Mouse (Mus musculus) neutrophil, adult 59 days (primary cell): Measurements from ENCODE around the gene Olfr1366. TPM values are rescaled to one million over a fixed set of nuclear protein-coding genes. Genes with fewer than 3 reads are reported as not detected.

ENCODE experiments used
- total RNA-seq, 2 experiments: library from RNA; stranded (reverse); gene quantifications; 1 replicate in 1 of 2; 2 replicates in 1 of 2; pipeline ENCODE4 v1.2.4; 2023

Gene Olfr1366
- not detected for total RNA-seq

GRCm38 (mm10) chr13:21542708-21543107 is at the start of gene Olfr1366:
Gene Olfr1366 (minus strand): TSS chr13:21542808.

GRCm38 (mm10) chr13:21581659-21582058 is 39.1 kb upstream of the Olfr1366 start, which contains the start of gene Olfr1364:
Gene Olfr1364 (minus strand): TSS chr13:21581759.

GRCm38 (mm10) chr13:21559793-21560192 is 17.2 kb upstream of the Olfr1366 start, which contains the start of gene Olfr1535:
Gene Olfr1535 (minus strand): TSS chr13:21559893.

GRCm38 (mm10) chr13:21530781-21531201 is 11.8 kb downstream of the Olfr1366 start, which contains the start of gene Zkscan8:
Gene Zkscan8 (minus strand): TSS chr13:21531120.

GRCm38 (mm10) chr13:21501182-21501581 is 41.4 kb downstream of the Olfr1366 start, which contains the start of gene Gm11273:
Gene Gm11273 (minus strand): TSS chr13:21501418.

GRCm38 (mm10) chr13:21495080-21495479 is 47.5 kb downstream of the Olfr1366 start, which contains the start of gene AK157302:
Gene AK157302 (plus strand): TSS chr13:21495223.

Other genes with a start within 250 kb of the Olfr1366 start
- gene Gpx6, start 230.7 kb downstream of the Olfr1366 start, total RNA-seq, result not detected
- gene Olfr1367, start 195.9 kb downstream of the Olfr1366 start, total RNA-seq, result not detected
- gene Zscan12, start 180.0 kb downstream of the Olfr1366 start, total RNA-seq, result 1 to 10 TPM; 1.7 to 2.1 TPM
- gene Zkscan3, start 140.1 kb downstream of the Olfr1366 start, total RNA-seq, result 10 to 100 TPM; 22.3 to 26.6 TPM
- gene Pgbd1, start 101.8 kb downstream of the Olfr1366 start, total RNA-seq, result not detected
- 10 to 100 TPM in 1 of 2 experiments, 1 to 10 TPM in 1; 7.5 to 11.7 TPM for gene Zscan26, start 89.1 kb downstream of the Olfr1366 start, total RNA-seq
- under 1 TPM; 0.24 to 0.26 TPM for gene Nkapl, start 74.3 kb downstream of the Olfr1366 start, total RNA-seq
- gene Zkscan4, start 63.9 kb downstream of the Olfr1366 start, total RNA-seq, result under 1 TPM; 0.20 TPM
- not detected for gene Gm10065, start 63.4 kb downstream of the Olfr1366 start, total RNA-seq
- gene AK157302, start 47.6 kb downstream of the Olfr1366 start, total RNA-seq, result 1 to 10 TPM; 2.7 to 3.4 TPM
- 10 to 100 TPM; 18.9 to 19.1 TPM for gene Gm11273, start 41.4 kb downstream of the Olfr1366 start, total RNA-seq
- gene Zkscan8, start 11.7 kb downstream of the Olfr1366 start, total RNA-seq, result 1 to 10 TPM; 3.8 to 3.9 TPM
- not detected for gene Olfr1535, start 17.1 kb upstream of the Olfr1366 start, total RNA-seq
- gene Olfr1364, start 39.0 kb upstream of the Olfr1366 start, total RNA-seq, result not detected
- not detected for gene Olfr1362, start 71.2 kb upstream of the Olfr1366 start, total RNA-seq
- not detected for gene Olfr11, start 99.7 kb upstream of the Olfr1366 start, total RNA-seq
- gene Olfr1361, start 120.6 kb upstream of the Olfr1366 start, total RNA-seq, result not detected
- not detected for gene Olfr1360, start 134.6 kb upstream of the Olfr1366 start, total RNA-seq
- not detected for gene Olfr1359, start 155.3 kb upstream of the Olfr1366 start, total RNA-seq
- gene Hist1h2bl, start 173.3 kb upstream of the Olfr1366 start, total RNA-seq, result 1,000 to 10,000 TPM; 1,007 to 1,037 TPM
- gene Hist1h2ai, start 173.6 kb upstream of the Olfr1366 start, total RNA-seq, result 100 to 1,000 TPM; 322 to 368 TPM
- gene Hist1h3h, start 174.9 kb upstream of the Olfr1366 start, total RNA-seq, result 1,000 to 10,000 TPM; 1,636 to 1,682 TPM
- gene Hist1h2bm, start 179.2 kb upstream of the Olfr1366 start, total RNA-seq, result 100 to 1,000 TPM; 245 to 302 TPM
- 100 to 1,000 TPM; 162 to 165 TPM for gene Hist1h4j, start 192.3 kb upstream of the Olfr1366 start, total RNA-seq
- gene Hist1h4k, start 207.7 kb upstream of the Olfr1366 start, total RNA-seq, result 1,000 to 10,000 TPM; 2,386 to 2,430 TPM
- gene Hist1h2ak, start 211.0 kb upstream of the Olfr1366 start, total RNA-seq, result 100 to 1,000 TPM; 426 to 441 TPM
- gene Hist1h2bn, start 211.3 kb upstream of the Olfr1366 start, total RNA-seq, result 100 to 1,000 TPM; 695 to 749 TPM
- 100 to 1,000 TPM; 583 to 676 TPM for gene Hist1h1b, start 237.8 kb upstream of the Olfr1366 start, total RNA-seq
- 1,000 to 10,000 TPM; 1,324 to 1,491 TPM for gene Hist1h3i, start 240.6 kb upstream of the Olfr1366 start, total RNA-seq
- gene Hist1h2an, start 244.4 kb upstream of the Olfr1366 start, total RNA-seq, result 100 to 1,000 TPM; 204 to 209 TPM
- 100 to 1,000 TPM; 485 to 544 TPM for gene Hist1h2bp, start 244.7 kb upstream of the Olfr1366 start, total RNA-seq